Mouse (Mus musculus) hematopoietic stem cell, adult 5-6 weeks (primary cell): ENCODE data around the gene Stab1. TPM values are rescaled to one million over a fixed set of nuclear protein-coding genes. Genes with fewer than 3 reads are reported as not detected.

Experiments
- ATAC-seq, 2 experiments: fragments of 125-278 bp in 1 of 2; replicated peaks in 1 of 2; 2 replicates each; pipeline ENCODE4 v1.8.0; 2016 to 2017; ENCODE audit warnings: inconsistent platforms in 2 of 2, mild to moderate bottlenecking in 2 of 2, moderate number of reproducible peaks in 2 of 2, low read depth in 1 of 2, moderate TSS enrichment in 1 of 2; ENCODE audit not compliant: low FRiP score in 2 of 2, poor library complexity in 2 of 2, severe bottlenecking in 2 of 2, insufficient read depth in 1 of 2, low TSS enrichment in 1 of 2
- total RNA-seq: library from RNA; stranded (forward); fragments of 172-1452, 232-1000 nt; gene quantifications from 2 replicates; pipeline ENCODE4 v1.2.3, GENCODE M21; 2017

Stab1 gene
- total RNA-seq, 1 experiment from 2014 or later: not detected

GRCm38 (mm10) chr14:31172781-31173455 lies 4.5 kb upstream of the Stab1 start:
- ATAC-seq: no peak

- no peak for ATAC-seq
Measured at GRCm38 (mm10) chr14:31171821-31172220, 3.4 kb upstream of the Stab1 start.

GRCm38 (mm10) chr14:31171386-31171785 lies 2.9 kb upstream of the Stab1 start:
- ATAC-seq: no peak

- no peak for ATAC-seq
Measured at GRCm38 (mm10) chr14:31170963-31171362, 2.5 kb upstream of the Stab1 start.

- ATAC-seq: no peak
Measured at GRCm38 (mm10) chr14:31169508-31169907, 1.1 kb upstream of the Stab1 start.

GRCm38 (mm10) chr14:31166827-31167226 lies 1.6 kb downstream of the Stab1 start:
- ATAC-seq: no peak

GRCm38 (mm10) chr14:31165991-31166630 lies 2.3 kb downstream of the Stab1 start:
- peak; percentile 65 to 75 for ATAC-seq

- ATAC-seq: no peak
Measured at GRCm38 (mm10) chr14:31165458-31165857, 3.0 kb downstream of the Stab1 start.

GRCm38 (mm10) chr14:31165010-31165409 lies 3.4 kb downstream of the Stab1 start:
- no peak for ATAC-seq

- no peak for ATAC-seq
Measured at GRCm38 (mm10) chr14:31164067-31164466, 4.4 kb downstream of the Stab1 start.

GRCm38 (mm10) chr14:31161638-31162037 lies 6.8 kb downstream of the Stab1 start:
- no peak for ATAC-seq

- no peak for ATAC-seq
Measured at GRCm38 (mm10) chr14:31161191-31161590, 7.2 kb downstream of the Stab1 start.

- ATAC-seq: peak; percentile 67 to 84
Measured at GRCm38 (mm10) chr14:31160196-31161150, 8.0 kb downstream of the Stab1 start.

- no peak for ATAC-seq
Measured at GRCm38 (mm10) chr14:31145694-31146093, 22.7 kb downstream of the Stab1 start.

GRCm38 (mm10) chr14:31141011-31141410 lies 27.4 kb downstream of the Stab1 start:
- ATAC-seq: no peak

- ATAC-seq: no peak
Measured at GRCm38 (mm10) chr14:31140141-31140540, 28.3 kb downstream of the Stab1 start.

- ATAC-seq: no peak
Measured at GRCm38 (mm10) chr14:31139666-31140065, 28.8 kb downstream of the Stab1 start.

GRCm38 (mm10) chr14:31138897-31139429 lies 29.5 kb downstream of the Stab1 start:
- ATAC-seq: no peak
